Mouse (Mus musculus): Measurements from ENCODE around the gene Gm44965. TPM values are rescaled to one million over a fixed set of nuclear protein-coding genes. Genes with fewer than 3 reads are reported as not detected.

Gm44965 gene
- not detected in 2 replicates for polyA plus RNA-seq (2015; fragmentation: Nextera tagmentation; extraction: Ambion mirVana)

DNA sequence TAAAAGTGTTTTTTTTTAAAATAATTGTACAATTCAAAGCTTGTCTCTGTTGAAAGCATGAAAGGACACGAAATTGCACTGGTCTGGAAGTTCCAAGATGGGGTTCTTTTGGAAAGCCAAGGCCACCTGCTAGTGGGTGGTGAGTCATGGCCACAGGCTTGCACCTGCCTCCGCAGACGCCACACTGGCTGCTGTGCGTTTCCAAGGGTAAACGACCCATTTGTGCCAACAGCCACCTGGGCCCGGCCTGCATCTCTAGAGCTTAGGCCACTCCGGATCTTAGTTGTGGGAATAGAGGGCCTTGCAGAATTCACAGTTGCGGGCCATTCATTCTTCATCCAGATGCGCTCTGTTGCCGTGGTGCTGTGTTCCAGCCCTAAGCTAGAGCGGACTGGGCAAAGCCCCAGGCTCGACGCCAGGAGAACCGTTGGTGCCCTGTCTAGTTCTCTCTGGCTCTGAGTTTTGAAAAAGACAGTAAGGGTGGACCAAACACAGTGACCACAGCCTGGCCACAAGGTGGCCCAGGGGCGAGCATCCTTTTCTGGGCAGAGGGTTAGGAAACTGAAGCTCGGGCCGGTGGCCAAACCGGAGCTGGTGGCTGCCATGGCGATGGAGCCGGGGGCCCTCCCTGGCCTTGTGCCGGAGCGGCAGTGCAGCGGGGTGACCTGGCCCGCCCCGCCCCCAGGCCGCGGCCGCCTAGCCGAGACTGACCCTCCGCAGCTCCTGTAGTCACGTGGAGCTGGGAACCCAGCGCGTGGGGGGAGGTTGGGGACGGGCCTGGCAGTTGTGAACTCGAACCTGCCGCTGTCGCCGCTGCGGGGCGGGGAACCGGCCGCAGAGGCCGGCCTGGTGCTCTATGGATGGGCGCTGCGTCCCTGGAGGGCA, at the start of gene Gm44965, which contains the start of gene Repin1:
Gene Gm44965 (plus strand): TSS at position 784 of the 885 bp plus-strand sequence.
Gene Repin1 (plus strand): TSS at position 726 of the 885 bp plus-strand sequence.
- Histone ChIP-seq H3K4me2 (ENCODE audit: low read depth, low read length) (peak within 1 kb of the TSS; percentile 74), H3K9me3 (replicated peaks; ENCODE audit: control insufficient read depth, low read length) (peaks cover 19% of the 10 kb centered on the region), H3K27ac (ENCODE audit: low read length) (peak within 1 kb of the TSS; percentile 88), H3K36me3 (ENCODE audit: control insufficient read depth, insufficient read depth) (peaks cover 26% of the 10 kb centered on the region), H3K9ac (ENCODE audit: low read length) (peak within 1 kb of the TSS; percentile 86), H3K4me1 (ENCODE audit: control insufficient read depth, insufficient read depth, low read length) (peaks cover 26% of the 10 kb centered on the region), H3K4me3 (ENCODE audit: low read length) (peak within 1 kb of the TSS; percentile 85), H3K27me3 (ENCODE audit: control insufficient read depth, insufficient read depth, low read length) (no peaks in the 10 kb centered on the region)
- ATAC-seq (replicated peaks; ENCODE audit: extremely low read depth, insufficient read depth, low FRiP score): peak; percentile 91
- 9% methylated on average over 45 of the region's 45 CpGs for WGBS

DNA sequence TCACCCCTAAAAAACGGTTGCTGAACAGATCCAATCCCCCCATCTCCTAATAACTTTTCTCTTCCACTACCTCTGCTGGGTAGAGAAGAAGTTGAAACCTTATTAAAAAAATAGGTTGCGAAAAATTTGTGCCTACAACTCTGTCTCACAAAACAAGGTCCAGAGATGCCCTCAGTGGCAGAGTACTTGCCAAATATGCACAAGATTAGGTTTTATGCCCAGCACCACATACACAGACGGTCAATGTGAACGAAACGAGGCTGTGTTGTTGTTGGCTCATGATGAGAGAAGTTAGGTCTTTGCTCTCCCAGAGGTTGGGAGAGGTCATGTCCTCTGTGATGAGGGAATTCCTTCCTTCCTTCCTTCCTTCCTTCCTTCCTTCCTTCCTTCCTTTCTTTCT, 48.5 kb upstream of the Gm44965 start:
- H3K36me3 ChIP-seq (ENCODE audit: control insufficient read depth, insufficient read depth): no peaks in the 10 kb centered on the region

GRCm38 (mm10) chr6:48546271-48546670, 47.5 kb upstream of the Gm44965 start:
- 30% methylated on average over 1 of the region's 1 CpGs for WGBS
- H3K27me3 ChIP-seq (ENCODE audit: control insufficient read depth, insufficient read depth, low read length): 0 out of 2 replicates have a peak, but pooled peaks cover 2% of the 10 kb centered on the region
- H3K9me3 ChIP-seq (replicated peaks; ENCODE audit: control insufficient read depth, low read length): no peaks in the 10 kb centered on the region
- H3K4me1 ChIP-seq (ENCODE audit: control insufficient read depth, insufficient read depth, low read length): no peaks in the 10 kb centered on the region
- no peaks in the 10 kb centered on the region for H3K36me3 ChIP-seq (ENCODE audit: control insufficient read depth, insufficient read depth)
- no peak overlapping the region for H3K4me2 ChIP-seq (ENCODE audit: low read depth, low read length)
- no peak overlapping the region for H3K4me3 ChIP-seq (ENCODE audit: low read length)
- H3K9ac ChIP-seq (ENCODE audit: low read length): no peak overlapping the region
- ATAC-seq (replicated peaks; ENCODE audit: extremely low read depth, insufficient read depth, low FRiP score): no peak
- H3K27ac ChIP-seq (ENCODE audit: low read length): no peak overlapping the region

More for the DNA sequence above, 48.5 kb upstream of the Gm44965 start:
- Histone ChIP-seq H3K4me3 (ENCODE audit: low read length) (no peak overlapping the region), H3K9me3 (replicated peaks; ENCODE audit: control insufficient read depth, low read length) (no peaks in the 10 kb centered on the region), H3K4me1 (ENCODE audit: control insufficient read depth, insufficient read depth, low read length) (no peaks in the 10 kb centered on the region), H3K9ac (ENCODE audit: low read length) (no peak overlapping the region), H3K27me3 (ENCODE audit: control insufficient read depth, insufficient read depth, low read length) (0 out of 2 replicates have a peak, but pooled peaks cover 2% of the 10 kb centered on the region), H3K27ac (ENCODE audit: low read length) (no peak overlapping the region), H3K4me2 (ENCODE audit: low read depth, low read length) (no peak overlapping the region)
- 57% methylated on average over 5 of the region's 5 CpGs for WGBS
- no peak for ATAC-seq (replicated peaks; ENCODE audit: extremely low read depth, insufficient read depth, low FRiP score)

DNA sequence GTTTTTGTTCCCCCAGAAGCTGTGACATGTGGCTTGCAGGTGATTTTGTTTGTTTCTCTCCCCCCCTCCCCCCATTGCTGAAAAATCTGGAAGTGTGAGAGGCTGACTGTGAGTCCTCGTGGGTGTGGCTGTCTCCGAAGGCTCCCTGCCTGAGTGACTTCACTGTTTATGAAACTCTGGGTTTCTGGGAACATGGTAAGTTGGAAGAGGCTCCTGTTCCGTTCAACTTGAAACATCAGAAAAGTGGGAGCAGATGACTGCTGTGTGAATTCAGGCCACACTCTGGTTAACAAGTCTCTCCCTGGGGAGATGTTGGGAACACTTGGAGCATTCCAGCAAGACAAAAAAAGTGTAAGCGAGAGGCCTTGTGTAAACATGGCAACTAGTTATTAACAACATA, 46.9 kb upstream of the Gm44965 start:
- no peak overlapping the region for H3K27ac ChIP-seq (ENCODE audit: low read length)
- no peak overlapping the region for H3K4me2 ChIP-seq (ENCODE audit: low read depth, low read length)
- no peak overlapping the region for H3K4me3 ChIP-seq (ENCODE audit: low read length)
- no peaks in the 10 kb centered on the region for H3K9me3 ChIP-seq (replicated peaks; ENCODE audit: control insufficient read depth, low read length)
- H3K4me1 ChIP-seq (ENCODE audit: control insufficient read depth, insufficient read depth, low read length): no peaks in the 10 kb centered on the region
- no peak overlapping the region for H3K9ac ChIP-seq (ENCODE audit: low read length)
- no peak for ATAC-seq (replicated peaks; ENCODE audit: extremely low read depth, insufficient read depth, low FRiP score)
- 0 out of 2 replicates have a peak, but pooled peaks cover 2% of the 10 kb centered on the region for H3K27me3 ChIP-seq (ENCODE audit: control insufficient read depth, insufficient read depth, low read length)
- WGBS: 53% methylated on average over 4 of the region's 4 CpGs
- H3K36me3 ChIP-seq (ENCODE audit: control insufficient read depth, insufficient read depth): no peaks in the 10 kb centered on the region

DNA sequence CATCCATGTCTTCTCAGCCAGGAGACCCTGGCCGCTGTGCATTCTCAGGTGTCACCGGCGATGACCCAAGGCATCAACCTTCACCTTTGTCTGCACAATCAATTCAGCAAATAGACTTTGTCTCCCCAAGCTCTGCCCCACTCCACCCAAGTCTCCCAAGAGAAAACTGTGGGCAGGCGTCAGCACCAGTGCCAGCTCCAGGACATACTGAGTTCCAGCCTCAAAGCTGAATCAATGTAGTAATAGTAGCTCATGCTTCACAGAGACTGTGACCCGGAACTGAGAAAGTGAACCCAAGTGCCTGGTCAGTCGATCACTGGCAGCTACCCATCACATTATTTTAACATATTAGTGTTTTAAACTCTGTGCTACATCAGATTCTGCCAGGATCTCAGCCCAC, 45.4 kb upstream of the Gm44965 start:
- Histone ChIP-seq H3K27me3 (ENCODE audit: control insufficient read depth, insufficient read depth, low read length) (0 out of 2 replicates have a peak, but pooled peaks cover 2% of the 10 kb centered on the region), H3K9ac (ENCODE audit: low read length) (no peak overlapping the region), H3K27ac (ENCODE audit: low read length) (no peak overlapping the region), H3K9me3 (replicated peaks; ENCODE audit: control insufficient read depth, low read length) (no peaks in the 10 kb centered on the region), H3K4me1 (ENCODE audit: control insufficient read depth, insufficient read depth, low read length) (no peaks in the 10 kb centered on the region), H3K36me3 (ENCODE audit: control insufficient read depth, insufficient read depth) (no peaks in the 10 kb centered on the region), H3K4me2 (ENCODE audit: low read depth, low read length) (no peak overlapping the region), H3K4me3 (ENCODE audit: low read length) (no peak overlapping the region)
- 81% methylated on average over 6 of the region's 6 CpGs for WGBS
- no peak for ATAC-seq (replicated peaks; ENCODE audit: extremely low read depth, insufficient read depth, low FRiP score)

DNA sequence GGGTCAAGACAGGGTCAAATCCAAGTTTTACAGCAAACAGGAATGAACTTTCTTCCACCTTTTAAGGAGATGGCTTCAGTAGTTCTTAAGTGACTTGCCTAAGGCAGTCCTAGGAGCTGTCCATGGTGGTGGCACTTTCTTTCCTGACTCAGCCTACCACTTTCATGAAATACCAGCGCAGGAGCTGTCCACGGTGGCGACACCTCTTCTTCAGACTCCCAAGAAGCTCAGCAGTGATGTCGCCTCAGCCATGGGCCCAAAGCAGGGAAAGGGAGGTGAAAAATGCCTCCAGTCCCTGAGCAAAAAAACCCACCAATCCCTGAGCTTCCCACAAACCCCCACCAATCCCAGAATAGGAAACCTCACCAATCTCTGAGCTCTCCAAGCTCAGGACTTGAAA, 40.8 kb upstream of the Gm44965 start:
- Histone ChIP-seq H3K27ac (ENCODE audit: low read length) (no peak overlapping the region), H3K27me3 (ENCODE audit: control insufficient read depth, insufficient read depth, low read length) (no peaks in the 10 kb centered on the region), H3K4me2 (ENCODE audit: low read depth, low read length) (no peak overlapping the region), H3K4me3 (ENCODE audit: low read length) (no peak overlapping the region), H3K36me3 (ENCODE audit: control insufficient read depth, insufficient read depth) (peaks cover 5% of the 10 kb centered on the region; the same call in 1 of the 2 replicates), H3K4me1 (ENCODE audit: control insufficient read depth, insufficient read depth, low read length) (peaks cover 9% of the 10 kb centered on the region), H3K9ac (ENCODE audit: low read length) (no peak overlapping the region), H3K9me3 (replicated peaks; ENCODE audit: control insufficient read depth, low read length) (no peaks in the 10 kb centered on the region)
- 51% methylated on average over 4 of the region's 4 CpGs for WGBS
- ATAC-seq (replicated peaks; ENCODE audit: extremely low read depth, insufficient read depth, low FRiP score): no peak

DNA sequence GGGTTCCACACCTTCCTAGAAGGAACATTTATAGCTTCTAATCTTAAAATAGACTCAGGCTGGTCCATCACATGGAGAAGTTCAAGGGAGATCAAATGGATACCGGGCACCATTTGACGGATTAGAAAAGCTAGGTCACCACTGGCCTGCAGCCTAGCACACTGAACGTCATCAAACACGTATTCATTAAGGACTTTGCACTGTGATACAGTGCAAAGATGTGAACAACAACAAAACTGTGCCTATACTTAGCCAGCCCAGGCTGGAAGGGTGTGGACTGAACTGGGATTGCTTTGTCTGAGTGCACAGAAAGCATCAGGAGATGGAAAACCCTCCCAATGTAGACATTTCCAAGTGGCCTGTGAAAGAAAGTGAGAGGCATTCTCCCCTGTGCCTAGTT, 39.9 kb upstream of the Gm44965 start:
- no peak for ATAC-seq (replicated peaks; ENCODE audit: extremely low read depth, insufficient read depth, low FRiP score)
- Histone ChIP-seq H3K27ac (ENCODE audit: low read length) (peak overlapping the region; percentile 98), H3K27me3 (ENCODE audit: control insufficient read depth, insufficient read depth, low read length) (no peaks in the 10 kb centered on the region), H3K4me1 (ENCODE audit: control insufficient read depth, insufficient read depth, low read length) (peaks cover 9% of the 10 kb centered on the region), H3K4me3 (ENCODE audit: low read length) (peak overlapping the region; percentile 66), H3K36me3 (ENCODE audit: control insufficient read depth, insufficient read depth) (peaks cover 5% of the 10 kb centered on the region; the same call in 1 of the 2 replicates), H3K4me2 (ENCODE audit: low read depth, low read length) (peak overlapping the region; percentile 79), H3K9me3 (replicated peaks; ENCODE audit: control insufficient read depth, low read length) (no peaks in the 10 kb centered on the region), H3K9ac (ENCODE audit: low read length) (peak overlapping the region; percentile 77)
- 69% methylated on average over 4 of the region's 4 CpGs for WGBS

DNA sequence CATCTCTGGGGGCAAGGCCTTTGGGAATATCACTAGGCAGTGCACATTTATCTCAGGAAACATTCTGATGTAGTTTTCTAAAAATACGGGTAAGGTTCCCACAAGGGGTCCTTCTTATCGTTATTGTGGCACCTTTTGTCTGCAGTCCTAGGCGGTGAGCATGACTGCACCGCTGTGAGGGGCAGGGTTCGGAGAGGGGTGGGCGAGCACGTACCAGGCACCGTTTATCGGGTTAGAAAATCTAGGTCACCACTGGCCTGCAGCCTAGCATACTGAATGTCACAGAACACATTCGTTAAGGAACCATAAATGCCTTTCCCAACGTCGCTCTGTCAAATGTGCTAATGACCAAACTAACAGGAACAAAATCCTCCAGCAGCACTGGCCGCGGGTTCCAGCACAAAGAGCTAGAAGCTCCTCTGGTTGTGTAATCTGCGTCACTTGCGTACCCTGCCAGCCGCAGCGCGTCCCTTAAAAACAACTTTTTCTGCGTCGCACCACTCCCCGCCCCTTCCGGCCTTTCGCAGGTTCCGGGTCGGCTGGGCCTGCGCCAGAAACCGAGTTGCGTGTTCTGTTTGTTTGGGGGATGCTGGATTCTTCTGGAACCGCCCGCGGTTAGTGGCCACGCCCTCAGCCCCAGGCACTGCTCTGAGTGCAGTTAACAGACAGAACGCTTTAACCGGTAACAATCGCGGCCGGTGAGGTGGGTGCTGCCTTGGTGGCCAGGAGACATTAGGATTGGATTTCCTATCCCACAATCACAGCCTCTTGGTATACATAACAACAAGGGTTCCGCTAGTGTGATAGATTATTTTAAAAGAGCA, 39.2 kb upstream of the Gm44965 start, which contains the start of gene Lrrc61:
Gene Lrrc61 (plus strand): TSS at position 517 of the 824 bp plus-strand sequence.
- H3K9ac ChIP-seq (ENCODE audit: low read length): peak within 1 kb of the TSS; percentile 77
- peaks cover 9% of the 10 kb centered on the region for H3K4me1 ChIP-seq (ENCODE audit: control insufficient read depth, insufficient read depth, low read length)
- H3K27ac ChIP-seq (ENCODE audit: low read length): peak within 1 kb of the TSS; percentile 98
- H3K4me2 ChIP-seq (ENCODE audit: low read depth, low read length): peak within 1 kb of the TSS; percentile 79
- peak; percentile 85 for ATAC-seq (replicated peaks; ENCODE audit: extremely low read depth, insufficient read depth, low FRiP score)
- peaks cover 5% of the 10 kb centered on the region; the same call in 1 of the 2 replicates for H3K36me3 ChIP-seq (ENCODE audit: control insufficient read depth, insufficient read depth)
- no peaks in the 10 kb centered on the region for H3K27me3 ChIP-seq (ENCODE audit: control insufficient read depth, insufficient read depth, low read length)
- peak within 1 kb of the TSS; percentile 66 for H3K4me3 ChIP-seq (ENCODE audit: low read length)
- no peaks in the 10 kb centered on the region for H3K9me3 ChIP-seq (replicated peaks; ENCODE audit: control insufficient read depth, low read length)
- WGBS: under 1% methylated on average over 39 of the region's 39 CpGs
